Mouse (Mus musculus): ENCODE measurements around the gene Elovl1.

DNA sequence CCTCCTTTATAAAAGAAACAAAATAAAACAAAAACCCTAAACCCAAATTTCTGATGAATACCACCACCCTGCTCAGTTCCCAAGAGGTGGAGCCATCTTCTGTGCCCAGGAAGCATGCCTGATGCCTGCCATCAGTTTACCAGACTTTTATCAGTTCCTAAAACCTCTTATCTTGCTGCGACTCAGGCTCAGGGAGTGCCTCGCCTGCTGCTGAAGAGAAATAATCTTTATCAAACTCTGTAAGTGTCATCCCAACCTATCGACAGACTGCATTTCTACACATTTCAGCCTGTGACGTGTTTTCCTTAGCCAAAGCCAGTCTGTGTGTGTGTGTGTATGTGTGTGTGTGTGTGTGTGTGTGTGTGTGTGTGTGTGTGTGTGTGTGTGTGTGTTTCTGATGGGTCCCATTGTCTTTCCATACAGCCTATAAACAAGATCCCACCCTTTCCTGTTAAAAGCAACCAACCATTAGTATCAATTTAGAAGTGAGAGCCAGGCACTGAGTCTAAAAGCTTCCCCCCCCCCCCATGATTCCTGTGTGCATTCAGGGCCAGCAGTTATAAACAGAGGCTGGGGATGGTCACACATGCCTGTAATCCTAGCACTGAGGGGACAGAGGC is 3.2 kb upstream of the Elovl1 start:
- TF ChIP-seq CTCF (IDR thresholded peaks at IDR 0.05; ENCODE audit: low read depth) (no peak), EP300 (IDR thresholded peaks at IDR 0.05; ENCODE audit: low read depth) (peak; percentile 92)

All from liver, postnatal 0 days (tissue).